Mouse (Mus musculus) spleen, adult 18-20 months (tissue): ENCODE data around the gene Acot6.

Experiments used
- DNase-seq, 2 experiments: peaks; one replicate each; pipeline ENCODE4 v3.0.0; 2022; ENCODE audit warnings: mixed read lengths in 2 of 2

Gene Acot6

DNA sequence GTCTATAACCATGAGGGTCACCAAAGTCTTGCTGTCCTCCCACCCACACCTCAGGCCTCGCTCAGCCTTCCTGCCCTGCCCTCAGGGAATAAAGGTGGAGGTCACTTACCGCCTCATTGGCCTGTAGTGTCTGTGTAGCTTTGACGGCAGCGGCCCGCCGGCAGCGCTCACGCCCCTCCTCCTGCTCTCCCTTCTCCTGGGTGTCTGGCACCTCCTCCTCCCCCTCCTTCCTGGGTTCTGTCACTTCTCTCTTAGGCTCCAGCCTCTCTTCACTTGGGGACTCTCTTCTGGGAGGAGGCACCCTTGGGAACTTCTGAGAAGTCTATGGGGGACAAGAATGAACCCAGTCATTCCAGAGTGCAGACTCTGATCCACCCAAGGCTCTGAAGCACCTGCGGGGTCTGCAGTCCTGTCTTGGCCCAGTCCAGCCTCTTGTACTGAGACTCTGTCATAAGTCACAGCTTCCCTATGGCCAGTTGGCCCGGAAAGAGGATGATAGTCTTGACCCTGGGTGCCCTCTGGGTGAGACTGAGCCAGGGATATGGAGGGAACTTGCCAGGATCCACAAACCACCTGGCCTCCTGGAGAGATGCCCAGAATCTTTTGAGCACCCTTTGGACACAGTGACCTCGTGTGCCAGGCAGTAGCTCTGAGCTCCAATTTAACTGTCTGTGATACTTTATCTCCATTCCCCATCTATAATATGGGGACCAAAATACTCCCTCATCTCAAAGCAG, 54.5 kb downstream of the Acot6 start:
- no peak for DNase-seq

DNA sequence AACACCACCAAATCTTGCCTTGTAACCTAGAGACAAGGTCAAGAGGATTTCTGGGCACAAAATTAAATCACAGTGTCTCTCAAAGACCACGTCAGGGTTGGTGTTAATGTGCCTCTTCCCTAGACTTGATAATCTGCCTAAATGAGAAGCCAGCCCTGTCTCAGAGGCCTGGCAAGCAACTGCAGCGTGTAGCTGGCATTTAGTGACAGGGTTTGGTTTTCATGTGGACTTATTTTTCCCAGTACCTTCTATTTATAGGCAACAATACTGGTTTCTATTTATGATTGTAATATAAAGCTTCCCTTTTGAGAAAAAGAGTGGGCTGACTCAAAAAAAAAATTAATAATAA, 55.0 kb downstream of the Acot6 start:
- DNase-seq: no peak

DNA sequence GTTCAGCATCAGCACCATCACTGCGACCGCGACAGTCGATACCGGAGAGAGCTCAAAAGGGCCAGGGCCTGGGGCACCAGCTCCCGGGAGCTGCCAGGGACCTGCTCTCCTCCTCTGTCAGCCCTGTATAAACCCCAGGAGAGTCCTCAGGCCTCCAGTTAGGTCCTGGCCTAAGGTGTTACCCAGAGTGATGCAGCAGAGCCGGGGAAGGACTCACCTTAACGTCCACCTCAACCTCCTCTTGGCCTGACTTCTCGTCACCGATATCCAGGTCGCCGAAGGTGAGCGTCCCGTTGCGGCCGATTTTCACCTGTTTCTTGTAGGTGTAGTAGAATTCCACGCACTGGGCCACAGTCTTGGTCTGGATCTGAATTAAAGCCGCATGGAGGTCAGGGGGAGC, 55.8 kb downstream of the Acot6 start:
- DNase-seq: no peak

DNA sequence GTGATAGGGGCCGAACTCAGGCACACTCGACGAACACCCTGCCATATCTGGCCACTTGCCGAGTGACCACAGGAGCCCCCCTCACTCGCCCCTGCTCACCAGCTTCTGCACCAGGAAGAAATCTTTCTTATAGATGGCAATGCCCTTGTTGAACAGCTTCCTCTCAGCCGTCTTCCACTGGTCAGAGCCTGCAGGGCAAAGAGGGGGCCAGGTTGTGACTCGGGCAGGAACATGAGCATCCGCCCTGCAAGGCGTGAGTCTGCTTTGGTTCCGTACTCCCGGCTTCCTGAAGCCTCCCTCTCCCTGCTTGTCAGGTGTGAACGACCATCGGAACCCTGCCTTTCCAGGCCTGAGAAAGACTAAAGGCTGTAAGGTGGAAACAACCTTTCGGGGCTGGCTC, 57.7 kb downstream of the Acot6 start:
- no peak for DNase-seq

DNA sequence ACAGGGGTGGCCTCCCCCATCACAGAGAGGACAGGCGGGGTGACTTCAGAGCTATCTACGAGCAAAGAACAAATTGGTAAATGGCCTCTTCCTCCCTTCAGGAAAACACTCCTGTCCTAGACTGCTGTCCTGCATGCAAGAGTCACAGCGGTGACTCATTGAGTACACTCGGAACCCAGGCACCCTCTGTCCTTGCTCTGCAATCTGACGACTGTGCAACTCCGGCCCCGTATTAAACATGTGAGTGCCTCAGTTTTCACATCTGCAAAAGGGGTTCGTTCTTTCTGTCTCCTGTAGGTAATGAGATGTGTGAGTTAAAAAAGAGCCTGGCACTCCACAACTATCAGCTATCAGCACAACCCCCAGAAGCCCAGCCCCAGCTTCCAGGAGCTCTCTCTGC, 60.0 kb downstream of the Acot6 start:
- DNase-seq: no peak
